Mouse (Mus musculus): ENCODE results near the gene Serpina10.
"Not testable (repeated sequence)": the region's sequence is repeated elsewhere in the genome, so short reads cannot be mapped to it uniquely, and the experiment has no call there.

The Serpina10 gene

GRCm38 (mm10) chr12:103631203-103631612 lies at the start of gene Serpina10:
Gene Serpina10 (minus strand): TSS chr12:103631444.
- no peak for DNase-seq (ENCODE audit: low read depth, low spot score)

- DNase-seq (ENCODE audit: low read depth, low spot score), result not testable (repeated sequence)
Observed at GRCm38 (mm10) chr12:103679853-103680252, 48.6 kb upstream of the Serpina10 start.

DNA sequence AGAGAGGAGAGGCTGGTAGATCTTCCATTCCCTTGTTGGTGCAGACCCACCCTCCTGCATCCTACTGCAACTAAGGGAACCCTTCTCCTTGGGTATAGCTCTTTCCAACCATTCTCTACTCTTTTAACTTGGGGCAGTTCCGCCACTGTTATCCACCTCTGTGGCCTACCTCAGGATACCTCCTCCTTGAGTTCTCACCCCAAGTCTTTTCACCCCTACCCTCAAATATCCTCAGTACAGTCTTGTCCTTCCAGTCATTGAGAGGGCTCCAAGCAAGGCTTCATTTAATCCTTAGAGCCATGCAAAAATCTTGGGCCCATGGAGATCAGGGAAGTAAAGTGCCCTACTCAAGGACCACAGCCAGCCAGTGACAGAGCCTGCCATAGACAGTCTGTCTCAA lies 44.8 kb upstream of the Serpina10 start, which contains the start of gene Serpina16:
Gene Serpina16, minus strand, starts transcription at position 101 of the 400 bp plus-strand sequence.
- no peak for DNase-seq (ENCODE audit: low read depth, low spot score)

DNA sequence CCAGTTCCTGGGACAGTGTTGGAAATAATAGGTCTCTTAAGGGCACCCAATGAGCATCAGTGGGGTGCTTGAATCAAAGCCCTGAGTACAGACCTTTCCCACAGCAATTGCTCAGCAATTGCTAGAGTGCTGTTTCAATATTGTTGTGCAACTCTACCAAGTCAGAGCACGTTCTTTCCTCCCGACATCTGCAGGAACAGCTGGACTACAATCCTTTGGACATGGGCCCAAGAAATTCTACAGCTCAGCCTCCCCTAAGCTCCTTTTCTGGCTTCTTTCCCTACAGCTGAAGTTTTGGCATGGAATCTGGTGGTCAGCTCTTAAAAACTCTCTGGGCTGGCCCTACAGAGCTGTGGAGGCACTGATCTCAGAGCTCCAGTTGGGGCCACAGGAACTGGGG lies 41.9 kb upstream of the Serpina10 start:
- no peak for DNase-seq (ENCODE audit: low read depth, low spot score)

DNA sequence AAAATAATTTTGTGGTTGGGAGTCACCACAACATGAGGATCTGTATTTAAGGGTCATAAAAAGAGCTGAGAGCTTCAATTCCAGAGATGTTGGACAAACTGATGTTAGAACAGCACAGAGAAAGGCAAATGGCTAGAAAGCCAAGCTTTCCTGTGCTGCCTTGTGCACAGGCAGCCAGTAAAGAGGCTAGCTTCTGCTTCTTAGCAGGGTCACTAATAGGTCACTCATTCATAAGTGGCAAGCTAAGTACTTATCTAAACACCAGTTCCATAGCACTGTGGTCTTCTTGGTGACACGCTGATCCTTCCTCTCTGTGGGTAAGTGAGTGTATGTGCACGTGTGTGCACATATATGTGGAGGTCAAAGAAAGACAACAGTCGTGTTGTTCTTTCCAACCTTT lies 40.2 kb upstream of the Serpina10 start:
- DNase-seq (ENCODE audit: low read depth, low spot score), result no peak

- DNase-seq (ENCODE audit: low read depth, low spot score), result no peak
Observed at GRCm38 (mm10) chr12:103670964-103671363, 39.7 kb upstream of the Serpina10 start.

DNA sequence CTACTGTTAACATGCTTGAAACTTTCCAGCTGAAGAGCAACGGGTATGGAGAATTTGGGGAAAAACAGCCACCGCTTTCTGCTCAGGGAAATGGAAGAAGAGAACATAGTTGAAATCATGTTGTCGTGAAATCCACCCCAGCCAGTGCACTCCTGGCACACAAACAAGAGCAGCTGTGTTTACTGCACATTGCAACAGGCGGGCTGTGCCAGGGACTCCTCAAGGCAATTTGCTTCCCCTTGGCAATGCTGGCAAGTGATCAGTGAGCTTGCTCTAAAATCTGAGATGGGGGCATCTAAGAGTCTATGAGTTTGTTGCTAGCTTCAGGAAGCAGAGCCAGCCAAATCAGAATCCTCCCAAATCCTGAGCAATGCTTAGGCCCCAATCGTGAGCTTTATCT lies 39.1 kb upstream of the Serpina10 start:
- no peak for DNase-seq (ENCODE audit: low read depth, low spot score)

- no peak for DNase-seq (ENCODE audit: low read depth, low spot score)
Observed at GRCm38 (mm10) chr12:103665286-103665685, 34.0 kb upstream of the Serpina10 start.

- not testable (repeated sequence) for DNase-seq (ENCODE audit: low read depth, low spot score)
Observed at GRCm38 (mm10) chr12:103662053-103662452, 30.8 kb upstream of the Serpina10 start.

- DNase-seq (ENCODE audit: low read depth, low spot score), result no peak
Observed at GRCm38 (mm10) chr12:103660076-103660475, 28.8 kb upstream of the Serpina10 start.

- no peak for DNase-seq (ENCODE audit: low read depth, low spot score)
Observed at GRCm38 (mm10) chr12:103659171-103659570, 27.9 kb upstream of the Serpina10 start.

DNA sequence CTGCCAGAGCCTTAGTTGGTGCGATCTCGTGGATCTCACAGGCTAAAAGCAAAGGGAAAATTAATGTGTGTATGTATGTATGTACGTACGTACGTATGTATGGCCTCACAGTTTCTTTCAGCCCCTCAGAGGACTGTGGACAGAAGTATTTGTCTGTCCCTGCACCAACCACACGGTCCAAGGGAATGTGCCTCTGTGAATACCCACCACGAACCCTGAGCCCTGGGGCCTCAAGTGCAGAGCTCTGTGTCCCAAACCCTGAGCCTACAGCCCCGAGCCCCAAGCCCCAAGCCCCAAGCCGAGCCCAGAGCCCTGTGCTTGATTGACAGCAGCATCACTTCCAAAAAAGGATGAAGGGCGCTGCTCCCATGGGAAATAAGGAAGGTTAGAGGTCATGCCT lies 26.7 kb upstream of the Serpina10 start:
- no peak for DNase-seq (ENCODE audit: low read depth, low spot score)

GRCm38 (mm10) chr12:103656848-103657626 lies 25.8 kb upstream of the Serpina10 start, which contains the start of gene Serpina6:
Gene Serpina6 (minus strand): TSS chr12:103657212.
- no peak for DNase-seq (ENCODE audit: low read depth, low spot score)

GRCm38 (mm10) chr12:103655123-103656044 lies 24.1 kb upstream of the Serpina10 start:
- no peak for DNase-seq (ENCODE audit: low read depth, low spot score)

DNA sequence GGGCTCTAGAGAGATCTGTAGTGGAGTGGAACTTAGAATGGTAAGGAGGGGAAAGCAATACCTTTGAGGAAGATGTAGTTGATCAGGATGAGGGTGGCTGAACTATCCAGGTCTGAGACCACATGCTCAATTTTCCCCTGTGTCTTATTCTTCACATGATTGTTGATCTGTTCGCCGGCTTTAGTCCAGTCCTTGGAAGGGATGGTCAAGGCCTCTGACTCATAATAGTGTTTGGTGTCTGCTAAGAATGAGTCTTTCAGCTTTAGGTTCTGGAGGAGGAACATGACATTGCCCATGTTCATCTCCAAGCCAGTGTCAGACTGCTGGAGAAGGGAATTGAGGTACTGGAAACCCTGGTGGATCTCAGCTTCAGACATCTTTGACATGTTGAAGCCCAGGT lies 22.6 kb upstream of the Serpina10 start:
- no peak for DNase-seq (ENCODE audit: low read depth, low spot score)

GRCm38 (mm10) chr12:103646314-103646713 lies 15.1 kb upstream of the Serpina10 start:
- DNase-seq (ENCODE audit: low read depth, low spot score), result no peak

GRCm38 (mm10) chr12:103644601-103645000 lies 13.4 kb upstream of the Serpina10 start:
- no peak for DNase-seq (ENCODE audit: low read depth, low spot score)

DNA sequence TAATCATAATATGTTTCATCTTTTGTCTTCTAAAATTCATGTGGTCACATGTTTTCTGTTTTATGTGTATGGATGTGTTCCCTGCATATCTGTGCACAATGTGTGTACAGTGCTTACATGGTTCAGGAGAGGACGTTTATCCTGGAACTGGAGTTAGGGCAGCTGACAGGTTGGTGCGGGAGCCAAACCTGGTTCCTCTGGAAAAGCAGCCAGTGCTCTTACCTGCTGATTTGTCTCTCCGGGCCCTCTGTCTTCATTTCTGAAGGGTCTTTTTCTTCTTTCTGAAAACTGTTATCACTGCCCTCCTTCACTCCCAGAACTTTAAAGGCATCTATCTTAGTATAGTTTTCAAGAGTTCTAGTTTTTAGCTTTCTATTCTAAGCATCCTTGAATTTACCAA lies 12.6 kb upstream of the Serpina10 start:
- no peak for DNase-seq (ENCODE audit: low read depth, low spot score)

GRCm38 (mm10) chr12:103643336-103643735 lies 12.1 kb upstream of the Serpina10 start:
- peak; percentile 70 for DNase-seq (ENCODE audit: low read depth, low spot score)

- no peak for DNase-seq (ENCODE audit: low read depth, low spot score)
Observed at GRCm38 (mm10) chr12:103635846-103636245, 4.6 kb upstream of the Serpina10 start.

GRCm38 (mm10) chr12:103634430-103634829 lies 3.2 kb upstream of the Serpina10 start:
- DNase-seq (ENCODE audit: low read depth, low spot score), result no peak

DNA sequence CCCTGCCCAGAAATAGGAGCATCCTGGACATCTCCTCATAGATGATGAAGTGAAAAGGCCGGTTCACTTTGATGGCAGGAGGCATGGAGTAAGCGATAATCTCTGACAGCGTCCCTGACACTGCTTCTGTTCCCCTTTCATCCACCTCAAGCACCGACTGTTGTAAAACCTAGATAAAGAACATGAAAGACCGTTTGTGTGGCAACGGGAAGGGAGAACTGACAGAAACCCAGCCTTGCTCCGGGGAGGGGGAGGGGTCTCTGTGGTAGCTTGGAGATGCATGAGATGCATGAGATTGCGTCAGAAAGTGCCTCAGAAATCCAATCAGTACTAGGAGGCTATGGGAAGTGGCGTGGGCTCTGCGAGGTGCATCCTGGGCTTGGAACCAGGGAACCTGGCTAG lies 14.4 kb downstream of the Serpina10 start:
- DNase-seq (ENCODE audit: low read depth, low spot score), result no peak
